Mouse (Mus musculus): ENCODE data around the gene Smarcd1.
A peak's percentile ranks its signal among the peaks of the same experiment; 100 is the strongest.

- TF ChIP-seq POLR2A (IDR thresholded peaks at IDR 0.05; ENCODE audit: low read depth, low read length) (peak; percentile 70), CTCF (IDR thresholded peaks at IDR 0.05; ENCODE audit: extremely low read depth, insufficient read depth, insufficient read length, insufficient replicate concordance) (peak; percentile 94)
Measured at GRCm38 (mm10) chr15:99725341-99726155, 23.6 kb downstream of the Smarcd1 start, which contains the start of gene Cox14.

Data from spleen, adult 2 months (tissue).